Mouse (Mus musculus) thymus, postnatal 4 days (tissue): Measurements from ENCODE around the gene Fastk.

Experiments used
- DNase-seq: peaks from one replicate; pipeline ENCODE4 v3.0.0; 2021

Fastk gene

DNA sequence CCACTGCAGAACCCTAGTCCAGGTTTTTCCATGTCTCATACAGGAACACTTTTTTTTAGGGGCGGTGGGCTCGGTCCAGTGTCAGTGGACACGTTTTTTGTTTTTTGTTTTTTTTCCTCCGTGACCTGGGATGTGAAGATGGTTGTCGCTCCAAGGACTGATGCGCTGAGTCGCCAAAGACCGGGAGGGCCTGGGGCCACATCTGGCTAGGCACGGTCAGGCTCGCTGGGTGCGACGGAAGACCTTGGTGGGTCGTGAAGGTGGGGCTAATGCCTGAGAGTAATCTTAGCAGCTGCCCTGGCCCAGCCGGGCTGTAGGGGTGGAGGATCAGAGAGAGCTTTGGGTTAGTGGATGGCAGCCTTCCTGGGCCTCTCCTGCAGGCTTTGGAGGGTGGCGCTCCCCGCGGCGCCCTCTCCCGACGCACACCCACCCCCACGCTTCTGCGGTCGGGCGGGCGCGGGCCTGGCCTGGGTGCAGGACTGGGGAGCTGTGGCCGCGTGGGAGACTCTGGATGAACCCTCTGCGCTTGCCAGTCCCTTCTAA is 7.7 kb upstream of the Fastk start:
- peak; percentile 58 for DNase-seq

DNA sequence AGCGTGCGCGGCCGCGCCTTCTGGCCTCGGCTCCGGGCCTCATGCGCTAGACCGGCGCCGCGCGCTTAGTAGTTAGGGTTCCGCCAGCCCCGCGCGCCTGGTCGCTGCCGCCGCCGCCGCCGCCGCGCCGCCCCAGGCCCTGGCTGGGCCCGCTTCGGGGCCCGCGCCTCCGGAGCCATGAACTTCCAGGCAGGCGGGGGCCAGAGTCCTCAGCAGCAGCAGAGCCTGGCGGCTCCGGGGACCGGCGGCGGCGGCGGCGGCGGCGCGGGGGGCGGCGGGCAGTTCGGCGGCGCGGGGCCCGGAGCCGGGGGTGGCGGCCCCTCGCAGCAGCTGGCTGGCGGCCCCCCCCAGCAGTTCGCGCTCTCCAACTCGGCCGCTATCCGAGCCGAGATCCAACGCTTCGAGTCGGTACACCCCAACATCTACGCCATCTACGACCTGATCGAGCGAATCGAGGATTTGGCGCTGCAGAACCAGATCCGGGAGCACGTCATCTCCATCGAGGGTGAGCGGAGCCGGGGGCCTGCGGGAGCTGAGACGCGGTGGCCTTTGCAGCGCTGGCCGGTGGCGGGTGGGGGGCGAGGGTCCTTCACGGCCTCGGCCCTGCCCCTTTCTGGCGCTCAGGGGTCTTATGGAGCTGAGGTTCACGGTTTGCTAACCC is 7.1 kb upstream of the Fastk start, which contains the start of gene Agap3:
Gene Agap3 (plus strand): TSS at position 148 of the 661 bp plus-strand sequence.
- DNase-seq: peak; percentile 67

DNA sequence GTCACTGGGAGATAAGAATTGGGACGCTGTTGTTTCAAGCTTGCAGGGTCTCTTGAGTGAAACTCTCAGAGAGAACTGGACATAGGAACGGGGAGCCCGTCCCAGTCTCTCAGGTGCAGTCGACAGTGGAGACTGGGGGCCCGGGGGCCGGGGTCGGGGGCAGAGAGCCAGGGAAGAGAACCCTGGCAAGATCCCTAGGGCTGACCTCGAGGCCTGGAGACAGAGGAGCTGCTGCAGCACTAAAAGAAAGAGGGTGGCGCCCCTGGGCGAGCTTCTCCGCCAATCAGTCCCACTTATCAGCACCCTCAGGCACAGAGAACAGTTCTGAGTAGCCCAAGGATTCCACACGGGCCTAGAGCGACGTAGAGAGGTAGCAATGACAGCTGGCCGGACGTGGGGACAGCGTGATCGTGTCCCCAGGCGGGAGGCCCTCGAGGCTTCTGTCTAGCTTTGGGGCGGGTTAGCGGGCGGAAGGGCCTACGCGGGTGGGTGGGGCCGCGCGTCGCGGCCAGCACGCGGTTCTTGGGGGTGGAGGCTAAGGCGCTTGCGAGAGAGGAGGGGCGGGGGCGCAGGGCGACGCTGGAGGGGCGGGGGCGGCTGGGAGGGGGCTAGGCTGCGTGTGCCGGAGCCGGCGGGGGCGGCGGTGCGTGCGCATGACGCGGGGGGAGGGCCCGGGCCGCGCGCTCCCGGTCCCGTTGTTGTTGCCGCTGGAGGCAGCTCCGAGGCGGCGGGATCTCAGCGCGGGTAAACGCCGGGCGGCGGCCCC is 6.4 kb upstream of the Fastk start:
- DNase-seq: peak; percentile 90

DNA sequence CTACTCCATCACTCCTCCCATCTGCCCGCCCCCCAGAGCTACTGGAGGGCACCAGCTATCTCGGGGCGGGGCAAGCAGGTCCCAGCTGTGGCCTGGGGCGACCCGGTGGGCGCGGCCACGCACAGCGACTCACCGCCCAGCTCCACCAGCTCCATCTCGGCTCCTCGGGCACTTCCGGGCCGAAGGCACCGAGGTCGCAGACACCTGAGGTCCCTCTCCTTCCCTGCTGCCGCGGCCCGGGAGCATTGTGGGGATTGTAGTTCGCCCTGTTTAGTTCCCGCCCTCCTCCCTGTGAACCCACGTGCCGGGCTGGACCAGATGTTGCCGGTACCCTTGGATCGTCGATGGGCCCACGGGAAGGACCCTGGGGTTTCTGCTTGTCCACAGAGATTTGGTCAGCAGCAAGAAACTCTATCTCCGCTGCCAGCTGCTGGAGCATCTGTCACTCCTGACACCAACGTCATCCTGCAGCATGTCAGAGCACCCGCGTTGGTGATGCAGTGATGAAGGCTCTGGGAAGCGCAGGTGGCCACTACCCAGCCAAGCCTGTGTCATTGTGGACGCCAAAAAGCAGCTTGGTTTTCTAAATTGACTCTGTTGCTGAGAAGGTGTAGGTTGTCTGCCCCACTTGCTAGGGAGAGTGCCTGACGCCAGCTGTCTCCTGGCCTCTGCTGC is 2.7 kb upstream of the Fastk start, which contains the start of gene Tmub1:
Gene Tmub1 (minus strand): TSS at position 231 of the 675 bp plus-strand sequence.
- DNase-seq: peak; percentile 89

DNA sequence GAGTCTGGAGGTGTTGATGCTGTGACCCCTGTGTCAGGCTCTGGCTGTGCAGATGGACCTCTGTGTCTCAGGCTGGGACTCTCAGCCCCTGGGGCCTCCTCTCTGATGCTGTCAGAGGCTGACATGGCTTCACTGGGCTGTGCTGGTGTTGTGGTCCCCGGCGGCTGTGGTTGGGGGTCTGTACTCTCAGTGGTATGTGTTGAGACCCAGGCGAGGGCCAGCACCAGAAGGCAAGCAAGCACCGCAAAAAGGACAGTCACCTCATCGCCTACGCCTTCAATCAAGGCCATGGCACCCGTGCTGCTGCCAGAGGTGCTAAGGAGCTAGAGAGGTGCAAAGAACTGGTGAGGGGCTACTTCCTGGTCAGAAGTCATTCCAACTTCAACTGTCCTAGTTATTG is 1.5 kb upstream of the Fastk start:
- DNase-seq: no peak

DNA sequence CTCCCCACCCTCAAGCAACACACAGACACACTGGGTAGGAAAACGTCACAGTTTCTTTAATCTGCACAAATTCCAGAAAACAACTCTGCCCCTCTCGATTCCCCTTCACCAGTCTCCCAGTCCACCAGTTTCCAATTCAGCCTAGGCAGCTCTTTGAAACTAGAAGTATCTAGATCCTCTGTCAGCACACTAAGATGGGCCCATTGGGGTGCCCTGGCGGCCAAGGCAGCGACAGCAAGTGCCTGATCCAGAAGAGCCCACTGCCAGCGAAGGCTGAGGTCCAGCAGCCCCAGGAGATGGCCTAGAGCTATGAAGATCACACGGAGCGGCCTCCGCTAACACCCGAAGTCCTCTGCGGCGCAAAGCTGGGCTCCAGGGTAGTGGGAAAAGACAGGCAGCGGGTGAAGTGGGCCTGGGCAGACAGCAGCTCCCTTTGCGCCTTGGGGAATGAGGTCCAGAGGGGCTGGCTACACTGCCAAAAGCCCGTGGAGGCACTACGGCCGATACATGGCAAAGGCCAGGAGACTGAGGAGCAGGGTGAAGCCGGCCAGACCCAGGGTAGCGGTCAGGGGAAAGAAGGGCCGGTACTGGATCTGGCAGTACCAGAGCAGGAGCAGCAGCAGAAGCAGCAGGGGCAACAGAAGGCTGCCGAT is 467 bp upstream of the Fastk start:
- DNase-seq: peak; percentile 49

DNA sequence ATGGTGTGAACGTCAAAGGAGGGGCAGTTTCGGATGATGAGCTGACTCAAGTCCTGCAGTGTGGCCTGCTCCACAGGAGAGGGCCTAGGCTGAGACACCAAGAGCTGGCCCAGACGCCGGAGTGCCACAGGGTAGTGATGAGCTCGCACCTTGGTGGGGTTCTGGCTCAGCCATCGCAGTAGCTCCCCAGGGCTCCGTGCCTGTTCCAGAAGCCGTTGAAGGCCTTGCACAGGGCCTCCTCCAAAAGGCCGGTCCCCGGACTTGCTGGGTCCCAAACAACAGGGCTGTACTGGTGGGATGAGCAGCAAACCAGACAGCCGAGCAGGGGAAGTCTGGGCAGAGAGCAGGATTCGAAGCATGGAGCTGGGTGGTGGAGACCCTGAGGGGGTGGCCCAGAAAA is 1.2 kb downstream of the Fastk start:
- DNase-seq: peak; percentile 24

DNA sequence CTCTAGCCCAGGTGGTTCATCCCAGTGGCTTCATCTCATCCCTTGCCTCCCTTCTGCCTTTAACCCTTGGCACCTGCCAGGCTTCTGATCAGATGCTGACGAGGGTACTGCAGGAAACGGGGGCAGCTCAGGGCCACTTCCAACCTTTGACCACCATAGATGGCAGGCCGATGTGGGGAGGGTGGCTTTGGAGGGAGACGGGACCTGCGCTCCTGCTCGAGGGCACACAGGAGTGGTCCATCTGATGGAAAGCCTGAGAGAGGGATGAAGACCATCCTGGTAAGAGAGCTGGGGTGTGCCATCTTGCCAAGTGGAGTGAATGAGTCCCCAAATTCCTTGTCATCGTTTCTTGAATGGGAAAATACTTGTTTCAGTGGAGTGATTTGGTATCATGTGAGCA is 1.9 kb downstream of the Fastk start:
- DNase-seq: no peak

DNA sequence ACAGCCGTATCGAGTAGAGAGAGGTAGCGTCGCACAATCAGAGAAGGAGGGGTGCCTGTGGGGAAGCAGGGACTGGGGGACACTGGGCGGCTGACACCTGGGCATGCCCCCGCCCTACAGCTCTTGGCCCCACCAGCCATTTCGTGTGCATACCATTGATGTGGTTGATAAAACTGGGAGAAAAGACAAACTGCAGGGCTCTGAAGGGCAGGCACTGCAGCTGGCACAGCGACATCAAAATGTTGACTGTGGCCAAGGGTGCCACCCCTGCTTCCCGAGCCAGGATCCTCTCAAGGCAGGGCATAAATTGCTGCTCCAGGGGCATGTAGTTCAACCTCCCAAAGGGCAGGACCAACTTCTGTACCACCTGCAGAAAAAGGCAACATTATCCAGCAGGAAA is 3.1 kb downstream of the Fastk start:
- DNase-seq: peak; percentile 38

DNA sequence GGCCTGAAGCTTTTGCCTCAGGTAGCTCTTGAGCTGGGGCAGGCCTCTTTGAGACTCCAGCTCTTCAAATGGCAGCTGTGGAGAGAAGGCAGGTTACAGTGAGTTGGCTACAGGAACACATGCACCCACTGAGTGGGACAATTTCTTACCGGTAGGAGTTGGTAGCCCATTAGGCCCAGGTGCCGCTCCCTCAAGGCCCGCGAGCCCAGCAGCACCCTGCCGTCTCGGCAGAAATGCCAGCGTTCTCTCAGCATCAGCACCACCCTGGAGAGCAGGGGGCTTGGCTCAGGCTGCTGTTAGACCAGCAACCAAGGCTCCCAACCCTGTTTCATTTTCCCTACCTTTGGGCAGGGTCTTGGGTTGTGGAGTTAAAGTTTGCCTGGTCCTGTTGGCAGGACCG is 3.9 kb downstream of the Fastk start:
- DNase-seq: no peak

DNA sequence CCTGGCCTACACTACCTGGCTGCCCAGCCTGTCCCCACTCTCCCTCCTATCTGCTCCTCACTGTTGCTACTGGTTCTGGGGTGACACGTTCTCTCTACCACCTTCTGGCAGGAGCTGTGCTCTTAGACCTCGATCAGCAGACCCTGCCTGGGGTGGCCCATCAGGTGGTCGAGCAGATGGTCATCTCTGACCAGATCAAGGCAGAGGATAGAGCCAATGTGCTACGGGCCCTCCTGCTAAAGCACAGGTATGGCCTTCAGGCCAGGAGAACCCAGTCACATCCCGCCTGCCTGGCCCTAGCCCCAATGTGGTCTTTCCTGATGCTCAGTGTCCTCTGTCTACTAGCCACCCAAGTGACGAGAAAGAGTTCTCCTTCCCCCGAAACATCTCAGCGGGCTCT is 11.1 kb downstream of the Fastk start:
- no peak for DNase-seq

DNA sequence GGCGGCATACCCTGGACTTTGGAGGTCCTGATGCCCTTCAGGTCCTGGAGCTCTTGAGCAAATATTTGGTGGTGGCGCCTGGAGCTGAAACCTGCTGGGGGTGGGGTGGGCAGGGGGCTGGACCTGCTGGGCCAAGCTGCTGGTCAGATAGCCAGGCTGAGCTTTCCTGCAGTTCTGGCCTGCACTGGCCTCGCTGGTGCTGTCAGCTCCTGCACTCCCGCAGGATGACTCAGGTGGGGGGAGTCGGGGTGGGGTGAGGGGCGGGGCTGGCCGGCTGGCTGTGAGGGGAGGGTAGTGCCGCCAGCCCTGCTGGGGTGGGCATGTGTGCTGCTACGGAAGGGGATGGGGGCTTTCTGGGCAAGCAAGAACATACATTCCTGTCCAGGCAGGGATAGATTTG is 16.5 kb downstream of the Fastk start:
- DNase-seq: no peak

DNA sequence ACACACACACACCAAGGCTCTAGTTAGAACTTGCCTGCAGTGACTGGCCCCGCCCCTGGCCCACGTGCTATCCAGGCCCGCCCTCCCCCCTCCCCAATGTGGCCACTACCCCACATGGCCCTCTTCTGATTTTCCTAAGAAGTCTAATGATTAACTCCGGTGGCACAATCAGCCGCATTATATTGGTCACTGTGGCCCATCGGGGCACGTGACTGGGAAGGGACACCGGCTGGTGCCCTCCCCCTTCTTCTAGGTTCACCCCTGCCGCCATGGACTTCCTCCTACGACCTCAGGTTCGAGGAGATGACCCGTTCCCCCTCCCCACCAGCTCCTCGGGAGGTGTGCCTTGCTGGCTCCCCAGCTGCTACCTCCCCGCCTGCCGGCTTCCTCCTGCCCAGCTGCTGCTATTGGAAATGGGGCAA is 17.1 kb downstream of the Fastk start:
- DNase-seq: no peak

DNA sequence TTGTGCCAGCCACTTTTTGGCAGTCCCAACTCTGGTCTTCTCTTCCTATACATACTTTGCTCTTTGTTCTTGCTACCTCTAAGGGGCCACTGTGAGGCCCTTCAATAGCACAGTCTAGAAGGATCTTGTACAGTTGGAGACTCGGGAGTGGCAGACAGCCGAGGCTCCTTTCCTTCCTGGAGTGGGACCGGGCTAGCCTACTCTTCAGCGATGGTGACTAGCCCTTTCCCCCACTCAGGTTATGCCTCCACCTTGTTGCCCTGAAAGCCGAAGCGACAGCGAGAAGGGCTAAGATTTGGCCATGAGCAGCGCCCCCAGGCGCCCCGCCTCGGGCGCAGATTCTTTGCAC is 17.8 kb downstream of the Fastk start:
- no peak for DNase-seq

DNA sequence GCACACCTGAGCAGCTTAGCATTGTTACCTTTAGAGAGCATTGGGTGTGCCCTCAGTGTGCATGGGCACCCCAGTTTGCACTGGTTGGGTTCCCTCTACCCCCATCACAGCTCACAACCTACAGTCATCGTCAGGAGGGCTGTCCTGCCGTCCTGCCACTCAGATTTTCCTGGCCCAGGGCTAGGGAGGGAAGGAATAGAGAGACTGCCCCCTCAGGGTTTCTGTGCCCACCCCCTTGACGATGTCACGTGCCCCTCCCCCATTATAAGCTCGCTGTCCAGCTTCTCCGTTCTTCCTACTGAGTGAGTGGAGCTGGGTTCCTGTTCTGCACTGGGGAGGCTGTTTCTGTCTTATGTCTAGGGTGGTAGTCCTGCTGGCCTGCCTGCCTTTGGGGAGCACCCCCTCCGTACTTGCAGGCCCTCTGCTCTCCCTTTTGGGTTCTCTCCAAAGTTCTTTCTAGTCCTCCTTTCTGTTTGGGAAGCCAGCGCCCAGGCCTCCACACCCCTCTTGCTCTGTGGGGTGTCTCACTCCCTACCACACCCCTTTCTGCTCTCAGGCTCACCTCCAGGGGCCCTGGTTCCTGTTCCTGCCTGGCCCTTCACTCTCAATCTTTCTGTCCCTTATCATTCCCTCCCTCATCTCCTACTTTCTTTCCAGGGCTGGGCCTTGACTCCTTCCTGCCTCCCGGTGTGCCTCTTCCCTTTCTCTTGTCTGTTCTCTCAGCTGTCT is 18.4 kb downstream of the Fastk start:
- DNase-seq: no peak

DNA sequence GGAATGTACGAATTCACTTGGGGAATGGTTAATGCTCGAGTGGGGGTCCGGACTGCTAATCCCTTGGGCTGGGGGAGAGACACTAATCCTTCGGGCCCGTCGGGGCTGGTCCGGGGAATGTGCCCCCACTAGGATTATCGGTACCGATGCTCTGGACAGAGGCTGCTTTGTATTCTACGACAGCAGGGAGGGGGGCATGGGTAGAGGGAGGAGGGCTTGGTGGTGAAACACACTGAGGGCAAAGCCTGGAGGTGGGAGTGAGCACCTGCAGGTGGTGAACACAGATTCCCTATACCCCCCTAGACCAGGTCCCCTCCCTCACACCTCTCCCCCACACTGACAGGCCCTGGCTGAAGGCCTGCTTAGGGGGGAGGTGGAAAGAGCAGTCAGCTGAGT is 19.1 kb downstream of the Fastk start:
- peak; percentile 59 for DNase-seq

DNA sequence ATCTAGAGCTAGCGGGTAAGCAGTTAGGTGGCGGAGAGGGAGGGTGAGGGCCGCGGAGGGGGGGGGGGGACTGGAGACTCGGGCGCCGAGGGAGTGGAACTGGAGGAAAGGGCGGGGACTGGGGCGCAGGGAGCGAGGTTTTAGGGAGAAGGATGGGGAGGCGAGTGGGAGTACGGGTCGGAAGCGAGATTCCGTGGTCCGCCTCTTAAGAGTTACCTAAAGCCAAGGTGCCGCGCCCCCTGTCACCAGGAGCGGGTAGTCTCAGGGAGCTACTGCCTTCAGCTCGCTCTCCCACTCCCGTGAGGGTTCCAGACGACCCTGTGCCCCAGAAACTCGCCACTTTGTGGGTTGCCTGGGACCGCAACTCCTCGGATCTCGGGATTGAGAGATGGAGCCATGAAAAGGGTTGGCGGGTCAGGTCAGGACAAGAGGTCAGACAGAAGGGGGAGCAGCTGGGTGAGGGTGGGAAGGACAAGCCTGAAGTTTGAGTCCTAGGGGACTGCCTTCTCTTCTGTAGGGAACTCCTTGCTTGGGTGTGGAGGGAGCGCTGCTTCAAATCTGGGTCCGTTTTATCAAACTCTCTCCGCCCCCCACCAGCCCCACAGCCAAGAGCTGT is 19.6 kb downstream of the Fastk start:
- peak; percentile 84 for DNase-seq

DNA sequence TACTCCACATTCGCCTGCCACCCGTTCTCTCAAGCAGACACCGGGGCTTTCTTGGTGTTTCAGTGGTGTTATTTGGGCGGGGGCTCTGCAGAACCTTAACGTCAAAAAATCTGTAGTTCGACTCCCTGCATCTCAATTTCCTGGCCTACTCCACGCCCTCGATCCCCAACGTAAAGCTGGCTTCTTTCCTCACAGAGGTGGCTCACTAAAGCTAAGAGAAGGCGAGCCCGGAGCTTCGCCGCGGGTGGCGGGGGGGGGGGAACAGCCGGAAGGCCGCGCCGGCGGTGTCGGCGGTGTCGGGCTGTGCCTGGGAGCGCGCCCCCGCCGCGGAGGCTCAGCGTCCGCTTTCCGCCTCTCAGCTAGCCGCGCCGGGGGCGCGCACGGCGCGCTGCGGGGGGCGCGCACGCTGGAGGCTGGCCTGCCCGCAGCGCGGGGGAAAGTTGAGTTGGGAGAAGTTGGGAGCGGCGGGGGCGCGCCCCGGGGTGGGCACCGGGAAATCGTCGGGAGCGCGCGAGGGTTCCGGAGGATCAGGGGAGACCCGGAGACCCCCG is 20.2 kb downstream of the Fastk start:
- DNase-seq: peak; percentile 91

DNA sequence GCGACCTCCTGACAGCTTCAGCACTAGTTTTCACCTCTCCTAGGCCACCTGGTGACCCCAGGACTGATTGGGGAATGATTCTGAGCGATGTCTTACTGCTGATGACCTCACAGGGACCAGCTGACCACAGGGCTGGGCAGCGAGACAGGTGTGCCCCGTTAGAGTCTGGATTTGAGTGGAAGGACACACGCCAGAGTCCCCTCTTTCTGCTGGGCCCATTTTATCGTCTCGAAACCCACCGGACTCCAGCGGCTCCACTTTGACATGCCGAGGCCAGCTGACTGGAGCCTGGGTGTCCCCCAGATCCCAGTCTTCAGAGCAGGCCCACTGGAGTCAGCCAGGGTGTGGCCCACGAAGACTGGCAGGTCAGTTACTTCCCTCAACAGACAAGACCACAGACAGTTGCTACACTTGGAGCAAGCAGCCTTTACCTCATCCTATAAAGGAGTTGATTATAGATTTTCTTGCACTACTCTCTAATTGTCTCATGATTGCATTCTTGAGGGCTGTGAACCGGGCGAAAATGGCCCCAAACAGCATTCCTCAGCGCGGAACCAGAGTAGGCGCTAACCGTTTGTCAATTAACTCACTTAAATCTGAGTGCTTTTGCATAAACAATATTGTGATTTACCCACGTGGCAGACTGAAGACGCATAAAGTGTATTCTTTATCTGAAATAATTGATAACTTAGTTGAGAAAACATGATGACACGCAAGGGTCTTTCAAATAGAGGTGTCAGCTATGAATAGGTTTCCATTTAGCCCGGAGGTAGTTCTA is 20.9 kb downstream of the Fastk start:
- DNase-seq: peak; percentile 39

DNA sequence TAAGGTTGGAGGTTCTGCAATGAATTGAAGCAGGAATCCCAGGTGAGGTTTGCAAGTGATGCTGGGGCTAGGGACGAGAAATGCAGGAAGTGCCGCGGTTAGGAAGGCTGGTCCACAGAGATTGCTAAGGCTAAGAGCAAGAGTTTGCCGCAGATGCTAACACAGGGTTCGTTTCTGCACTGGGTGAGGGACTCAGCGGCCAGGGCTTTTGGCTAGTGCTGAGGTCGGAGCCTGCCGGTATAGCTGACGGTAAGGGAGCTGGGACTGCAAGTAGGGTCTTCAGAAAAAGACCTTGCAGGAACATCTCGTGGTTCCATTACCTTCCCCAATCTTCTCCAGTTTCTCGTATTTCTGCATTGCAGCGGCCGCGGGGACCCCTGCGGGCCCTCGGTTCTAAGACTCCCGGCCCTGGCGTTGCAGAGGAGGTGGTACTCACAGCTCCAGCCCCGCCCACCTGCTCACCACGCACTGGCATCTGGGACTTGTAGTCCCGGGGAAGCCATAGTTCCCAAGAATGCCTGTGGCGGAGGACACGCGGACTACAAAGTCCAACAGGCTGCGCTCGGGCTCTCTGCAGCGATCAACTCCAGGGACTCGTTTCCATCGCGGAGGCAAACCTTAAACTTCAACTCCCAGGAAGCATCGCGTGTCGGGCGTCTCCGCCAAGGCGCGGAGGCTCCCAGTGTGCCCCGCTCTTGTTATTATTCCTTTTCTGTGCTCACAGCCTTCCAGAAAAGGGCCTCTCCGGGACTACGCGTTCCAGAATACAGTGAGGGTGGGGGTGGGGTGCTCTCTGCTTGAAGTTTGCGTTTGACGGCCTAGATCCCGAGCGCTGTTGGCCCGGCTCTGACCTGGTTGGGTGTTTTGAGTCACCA is 21.7 kb downstream of the Fastk start, which contains the start of the genes Cdk5 and Slc4a2:
Gene Cdk5 (minus strand): TSS at position 402 of the 875 bp plus-strand sequence.
Gene Slc4a2 (plus strand): TSS at position 709 of the 875 bp plus-strand sequence.
- DNase-seq: peak; percentile 98
